In the genomic region with DNA sequence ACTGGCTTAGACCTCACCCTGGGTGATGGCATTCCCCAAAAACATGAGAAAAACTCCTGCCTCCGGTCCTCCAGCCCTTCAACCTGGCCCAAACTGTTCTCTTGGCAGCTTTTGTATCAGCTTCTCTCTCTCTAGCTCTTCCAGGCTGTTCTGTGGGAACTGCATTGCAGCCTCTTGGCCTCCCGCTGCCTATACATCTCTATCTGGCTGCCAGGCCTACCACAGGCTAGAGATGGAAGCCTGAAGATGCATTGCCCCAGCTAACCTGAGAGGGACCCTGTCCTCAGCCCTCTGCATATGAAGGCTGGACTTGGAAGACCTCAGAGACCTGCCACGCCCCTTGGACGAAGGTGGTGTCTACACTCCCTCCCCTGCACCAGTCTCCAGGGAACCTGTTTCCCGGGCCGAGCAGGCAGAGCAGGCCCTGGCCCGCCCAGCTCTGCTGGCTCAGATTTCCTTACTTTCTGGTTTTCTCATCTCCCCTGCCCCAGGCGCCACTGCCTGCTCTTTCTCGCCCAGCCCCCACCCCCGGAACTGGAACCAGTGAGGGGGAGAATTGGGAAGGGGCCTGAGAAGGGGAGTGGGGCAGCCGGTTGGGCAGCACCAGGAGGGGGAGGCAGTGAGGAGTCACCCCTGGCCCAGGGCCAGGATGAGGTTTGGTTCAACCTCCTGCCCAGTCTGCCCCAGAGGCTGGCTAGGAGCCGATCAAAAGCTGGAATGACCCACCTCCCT, we compare ENCODE assay signal across 8 mouse cellular contexts. TPM values are rescaled to one million over a fixed set of nuclear protein-coding genes. Genes with fewer than 3 reads are reported as not detected.
A peak's percentile ranks its signal among the peaks of the same experiment; 100 is the strongest.
DNase-seq lines count a peak whose midpoint lies in the region; ATAC-seq and TF ChIP-seq lines count a peak whose summit lies in the region.

No protein-coding gene starts in this region.

- H3K27ac ChIP-seq in ES-Bruce4 (ENCODE audit: insufficient read depth, low read length) = no peak overlapping the region
- H3K27ac ChIP-seq in brown adipose tissue, adult 24 weeks (replicated peaks; ENCODE audit: low read depth, low read length) = peak overlapping the region; percentile 57
- H3K27ac ChIP-seq in intestine, embryonic 15.5 days = peak overlapping the region; percentile 29

- peak overlapping the region; percentile 30 for H3K4me2 ChIP-seq in intestine, embryonic 15.5 days (replicated peaks)

- 0 out of 2 replicates have a peak overlapping the region, but pooled peaks have one; percentile 4 for H3K4me3 ChIP-seq in ES-Bruce4 (ENCODE audit: low read depth, low read length)
- H3K4me3 ChIP-seq in brown adipose tissue, adult 24 weeks (ENCODE audit: insufficient read depth, low read depth, low read length) = no peak overlapping the region
- H3K4me3 ChIP-seq in intestine, embryonic 15.5 days (replicated peaks) = no peak overlapping the region

- TF ChIP-seq POLR2A in ES-Bruce4 (IDR thresholded peaks at IDR 0.05; ENCODE audit: insufficient read depth, low read length) = no peak

- H3K9ac ChIP-seq in ES-Bruce4 (ENCODE audit: low read depth, poor library complexity, severe bottlenecking) = no peak overlapping the region
- H3K9ac ChIP-seq in intestine, embryonic 15.5 days = no peak overlapping the region

- WGBS in intestine, embryonic 15.5 days = 14% methylated on average over 12 of the region's 12 CpGs

- no peaks in the 10 kb centered on the region for H3K9me3 ChIP-seq in ES-Bruce4 (replicated peaks; ENCODE audit: control insufficient read depth, insufficient read depth, low read length, poor library complexity, severe bottlenecking)
- no peaks in the 10 kb centered on the region for H3K9me3 ChIP-seq in intestine, embryonic 15.5 days

- peaks cover 4% of the 10 kb centered on the region for H3K4me1 ChIP-seq in ES-Bruce4 (ENCODE audit: control insufficient read depth, insufficient read depth, low read length)
- peaks cover 10% of the 10 kb centered on the region for H3K4me1 ChIP-seq in brown adipose tissue, adult 24 weeks (ENCODE audit: control insufficient read depth, insufficient read depth, insufficient read length, low read length)
- H3K4me1 ChIP-seq in intestine, embryonic 15.5 days (replicated peaks) = peaks cover 31% of the 10 kb centered on the region

- TF ChIP-seq EP300 in ES-Bruce4 (IDR thresholded peaks at IDR 0.05; ENCODE audit: insufficient read depth, low read depth, low read length) = no peak

- no peaks in the 10 kb centered on the region for H3K27me3 ChIP-seq in ES-Bruce4 (ENCODE audit: control insufficient read depth, insufficient read depth, low read length, poor library complexity, severe bottlenecking)
- H3K27me3 ChIP-seq in intestine, embryonic 15.5 days (replicated peaks) = no peaks in the 10 kb centered on the region

- no peak for TF ChIP-seq CTCF in ES-Bruce4 (IDR thresholded peaks at IDR 0.05; ENCODE audit: low read depth, low read length)

- ATAC-seq in intestine, embryonic 15.5 days = peak; percentile 19; the same call in 1 of the 2 replicates

- DNase-seq in gastrocnemius, adult 18-20 months (ENCODE audit: low spot score) = peak; percentile 57
- peak; percentile 57 for DNase-seq in lung, postnatal 10 days
- DNase-seq in urinary bladder, postnatal 4 days (ENCODE audit: low spot score in 2 of 2) = peak; percentile 69 to 76
- no peak for DNase-seq in layer of hippocampus, adult 9-10 months (ENCODE audit: low spot score)
- DNase-seq in spleen, postnatal 4 days (ENCODE audit: low spot score in 2 of 2) = no peak

- no peaks in the 10 kb centered on the region for H3K36me3 ChIP-seq in ES-Bruce4 (ENCODE audit: control insufficient read depth, insufficient read depth, low read length, poor library complexity, severe bottlenecking)
- H3K36me3 ChIP-seq in intestine, embryonic 15.5 days = no peaks in the 10 kb centered on the region

RNA-seq across cellular contexts. Expression of a gene that starts 4.1 kb away (rescaled TPM):
- polyA plus RNA-seq in ES-Bruce4 (2011; ENCODE audit: insufficient read depth, insufficient read length, low read depth, missing spikeins) = 12.3 and 19.0 TPM in 2 replicates
- polyA plus RNA-seq in brown adipose tissue, adult 24 weeks (2012; ENCODE audit: insufficient read depth, insufficient read length, missing spikeins) = 3.1 and 3.2 TPM in 2 replicates
- 1 to 10 TPM; 6.2 to 6.8 TPM for total RNA-seq in gastrocnemius, adult 18-20 months (2021)
- 8.9 and 11.2 TPM in 2 replicates for polyA plus RNA-seq in intestine, embryonic 15.5 days (2015; fragmentation: Nextera tagmentation; extraction: Ambion mirVana)

RNA-seq across cellular contexts. Expression of a gene that starts 34.9 kb away (rescaled TPM):
- 1.5 TPM in 1 of 2 replicates, not detected in the other for polyA plus RNA-seq in ES-Bruce4 (2011; ENCODE audit: insufficient read depth, insufficient read length, low read depth, missing spikeins)
- not detected in 2 replicates for polyA plus RNA-seq in brown adipose tissue, adult 24 weeks (2012; ENCODE audit: insufficient read depth, insufficient read length, missing spikeins)
- not detected for total RNA-seq in gastrocnemius, adult 18-20 months (2021)
- 0.82 and 1.9 TPM in 2 replicates for polyA plus RNA-seq in intestine, embryonic 15.5 days (2015; fragmentation: Nextera tagmentation; extraction: Ambion mirVana)

RNA-seq across cellular contexts. Expression of a gene that starts 45.1 kb away (rescaled TPM):
- 8.1 and 13.3 TPM in 2 replicates for polyA plus RNA-seq in ES-Bruce4 (2011; ENCODE audit: insufficient read depth, insufficient read length, low read depth, missing spikeins)
- 0.83 and 3.3 TPM in 2 replicates for polyA plus RNA-seq in brown adipose tissue, adult 24 weeks (2012; ENCODE audit: insufficient read depth, insufficient read length, missing spikeins)
- 10 to 100 TPM; 57.7 to 62.0 TPM for total RNA-seq in gastrocnemius, adult 18-20 months (2021)
- polyA plus RNA-seq in intestine, embryonic 15.5 days (2015; fragmentation: Nextera tagmentation; extraction: Ambion mirVana) = 8.4 and 16.0 TPM in 2 replicates

RNA-seq across cellular contexts. Expression of a gene that starts 56.4 kb away (rescaled TPM):
- 143 and 146 TPM in 2 replicates for polyA plus RNA-seq in ES-Bruce4 (2011; ENCODE audit: insufficient read depth, insufficient read length, low read depth, missing spikeins)
- 37.4 and 47.2 TPM in 2 replicates for polyA plus RNA-seq in brown adipose tissue, adult 24 weeks (2012; ENCODE audit: insufficient read depth, insufficient read length, missing spikeins)
- total RNA-seq in gastrocnemius, adult 18-20 months (2021) = 10 to 100 TPM; 34.3 to 40.5 TPM
- polyA plus RNA-seq in intestine, embryonic 15.5 days (2015; fragmentation: Nextera tagmentation; extraction: Ambion mirVana) = 153 and 154 TPM in 2 replicates

Comparison
In these comparisons a context has a peak if more than half of its experiments do, and no peak if none do; other contexts are left out.
1. DNase-seq: peak in gastrocnemius, adult 18-20 months (single experiment), lung, postnatal 10 days (single experiment) and urinary bladder, postnatal 4 days (2 of 2); none in layer of hippocampus, adult 9-10 months (single experiment) and spleen, postnatal 4 days (0 of 2).